Mouse (Mus musculus) midbrain, embryonic 13.5 days (tissue): ENCODE results near the gene Zcwpw1. TPM values are rescaled to one million over a fixed set of nuclear protein-coding genes. Genes with fewer than 3 reads are reported as not detected.

ENCODE experiments used
- ATAC-seq: fragments of 200-750 bp; cut with Nextera tagmentation; 2 replicates; pipeline ENCODE4 v1.8.0; 2017; ENCODE audit warnings: mild to moderate bottlenecking, moderate TSS enrichment, moderate library complexity
- H3K27ac ChIP-seq: fragments of 300-500 bp; sonication (generic); 2 replicates; pipeline ENCODE4 v1.5.1; 2015; ENCODE audit warnings: inconsistent platforms, mild to moderate bottlenecking, moderate library complexity
- H3K27me3 ChIP-seq: fragments of 300-500 bp; sonication (generic); 2 replicates; pipeline ENCODE4 v1.6.1; 2015; ENCODE audit warnings: mild to moderate bottlenecking, inconsistent platforms
- H3K36me3 ChIP-seq: fragments of 300-500 bp; sonication (generic); 2 replicates; pipeline ENCODE4 v1.6.1; 2015; ENCODE audit warnings: mild to moderate bottlenecking, inconsistent platforms
- H3K4me1 ChIP-seq: fragments of 300-500 bp; sonication (generic); replicated peaks from 2 replicates; pipeline ENCODE4 v1.6.1; 2015; ENCODE audit warnings: inconsistent platforms
- H3K4me2 ChIP-seq: fragments of 300-500 bp; sonication (generic); replicated peaks from 2 replicates; pipeline ENCODE4 v1.6.1; 2015; ENCODE audit warnings: moderate library complexity, mild to moderate bottlenecking, inconsistent platforms
- H3K4me3 ChIP-seq: fragments of 300-500 bp; sonication (generic); replicated peaks from 2 replicates; pipeline ENCODE4 v1.5.1; 2015; ENCODE audit warnings: mild to moderate bottlenecking, inconsistent platforms
- H3K9ac ChIP-seq: fragments of 300-500 bp; sonication (generic); replicated peaks from 2 replicates; pipeline ENCODE4 v1.6.1; 2015; ENCODE audit warnings: mild to moderate bottlenecking, inconsistent platforms
- H3K9me3 ChIP-seq: fragments of 300-500 bp; sonication (generic); 2 replicates; pipeline ENCODE4 v1.6.1; 2016; ENCODE audit warnings: mild to moderate bottlenecking, inconsistent platforms
- WGBS: fragments of 180-500 bp; shearing (Covaris S2); methylation state at CpG from one replicate; pipeline ENCODE4 v1.1.7; 2015; 5-methylcytosine and 5-hydroxymethylcytosine counted together
- polyA plus RNA-seq: library from polyadenylated mRNA; unstranded; fragments of >200 nt; fragmentation: Nextera tagmentation; extraction: Ambion mirVana; gene quantifications from 2 replicates; pipeline ENCODE4 v1.2.1, GENCODE M21; 2015

Zcwpw1 gene
- polyA plus RNA-seq, 1 experiment from 2014 or later, result 12.0 TPM

- peaks cover 38% of the 10 kb centered on the region for H3K36me3 ChIP-seq
- H3K9me3 ChIP-seq, result no peaks in the 10 kb centered on the region
- H3K4me1 ChIP-seq, result peaks cover 22% of the 10 kb centered on the region
- H3K4me3 ChIP-seq, result no peak overlapping the region
- peak; percentile 52; the same call in 1 of the 2 replicates for ATAC-seq
- H3K4me2 ChIP-seq, result 0 out of 2 replicates have a peak overlapping the region, but pooled peaks have one; percentile 20
- H3K27me3 ChIP-seq, result no peaks in the 10 kb centered on the region
- H3K9ac ChIP-seq, result peak overlapping the region; percentile 28; the same call in 1 of the 2 replicates
- H3K27ac ChIP-seq, result no peak overlapping the region
- 77% methylated on average over 6 of the region's 6 CpGs for WGBS
These were observed 29.7 kb upstream of the Zcwpw1 start for GRCm38 (mm10) chr5:137757887-137758286.

- no peak for ATAC-seq
- peaks cover 22% of the 10 kb centered on the region for H3K4me1 ChIP-seq
- H3K36me3 ChIP-seq, result peaks cover 26% of the 10 kb centered on the region
- no peak overlapping the region for H3K4me2 ChIP-seq
- no peaks in the 10 kb centered on the region for H3K9me3 ChIP-seq
- H3K4me3 ChIP-seq, result no peak overlapping the region
- peak overlapping the region; percentile 44; the same call in 1 of the 2 replicates for H3K9ac ChIP-seq
- H3K27ac ChIP-seq, result peak overlapping the region; percentile 53
- no peaks in the 10 kb centered on the region for H3K27me3 ChIP-seq
- WGBS, result 90% methylated on average over 19 of the region's 19 CpGs
These were observed 28.6 kb upstream of the Zcwpw1 start for GRCm38 (mm10) chr5:137758921-137759534.

DNA sequence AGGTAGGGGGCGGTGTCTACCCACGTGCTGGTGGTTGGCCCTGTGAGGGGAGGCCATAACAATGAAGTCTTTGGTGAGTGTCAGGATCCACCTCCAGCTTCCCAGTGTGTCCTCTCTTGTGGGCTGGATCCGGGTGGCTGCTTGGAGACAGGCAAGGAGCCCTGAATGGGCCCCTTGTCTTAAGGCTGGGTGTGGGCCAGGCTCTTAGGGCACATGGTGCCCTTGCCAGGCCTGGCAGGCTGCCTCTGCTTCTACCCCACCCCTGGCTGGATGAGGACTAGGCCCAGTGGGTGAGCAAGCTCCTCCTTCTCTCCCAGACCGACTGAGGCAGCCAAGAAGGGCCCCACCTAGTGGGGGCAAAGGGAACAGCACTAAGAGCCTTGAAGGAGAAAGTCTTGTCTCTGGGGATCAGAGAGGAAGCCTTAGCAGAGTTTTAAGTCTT lies 27.6 kb upstream of the Zcwpw1 start:
- Histone ChIP-seq H3K9me3 (no peaks in the 10 kb centered on the region), H3K4me3 (no peak overlapping the region), H3K4me2 (no peak overlapping the region), H3K27ac (peak overlapping the region; percentile 37; the same call in 1 of the 2 replicates), H3K4me1 (peaks cover 28% of the 10 kb centered on the region), H3K36me3 (peaks cover 22% of the 10 kb centered on the region), H3K9ac (no peak overlapping the region), H3K27me3 (no peaks in the 10 kb centered on the region)
- peak; percentile 85 for ATAC-seq
- WGBS, result 25% methylated on average over 4 of the region's 4 CpGs

DNA sequence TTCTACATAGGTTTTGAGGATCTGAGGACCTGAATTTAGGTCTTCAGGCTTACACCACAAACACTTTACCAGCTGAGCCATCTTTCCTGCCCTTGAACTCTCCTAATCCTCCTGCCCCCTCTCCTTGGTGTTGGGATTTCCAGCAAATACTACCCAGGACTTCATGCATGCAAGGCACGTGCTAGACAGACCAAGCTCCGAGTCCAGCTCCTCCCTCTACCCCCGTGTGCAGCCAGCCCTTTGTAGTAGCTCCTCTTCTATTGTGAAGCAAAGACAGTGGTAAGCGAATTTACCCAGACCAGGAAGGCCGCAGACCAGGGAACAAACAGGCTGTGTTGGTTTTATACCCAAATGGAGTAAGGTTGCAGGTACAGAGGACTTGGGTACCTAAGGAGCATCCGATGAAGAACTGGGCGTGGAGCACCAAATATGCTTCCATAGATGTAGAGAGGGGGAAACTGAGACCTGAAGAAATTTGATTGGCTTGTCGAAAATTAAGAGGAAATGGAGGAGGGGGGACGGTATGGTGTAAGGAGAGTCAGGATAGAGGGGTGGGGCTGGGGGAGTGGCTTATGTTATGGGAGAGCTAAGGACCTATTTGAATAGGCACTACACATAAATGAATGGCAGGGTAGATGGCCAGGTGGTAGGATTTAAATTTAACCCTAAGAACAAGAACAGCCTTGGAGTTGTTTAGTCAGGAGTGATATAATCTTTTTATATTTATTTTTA lies 22.8 kb upstream of the Zcwpw1 start:
- no peaks in the 10 kb centered on the region for H3K36me3 ChIP-seq
- no peak overlapping the region for H3K9ac ChIP-seq
- peaks cover 20% of the 10 kb centered on the region for H3K4me1 ChIP-seq
- no peaks in the 10 kb centered on the region for H3K27me3 ChIP-seq
- WGBS, result 45% methylated on average over 9 of the region's 9 CpGs
- H3K4me2 ChIP-seq, result no peak overlapping the region
- H3K9me3 ChIP-seq, result peaks cover 3% of the 10 kb centered on the region; the same call in 1 of the 2 replicates
- peak overlapping the region; percentile 30; the same call in 1 of the 2 replicates for H3K27ac ChIP-seq
- ATAC-seq, result no peak
- no peak overlapping the region for H3K4me3 ChIP-seq

DNA sequence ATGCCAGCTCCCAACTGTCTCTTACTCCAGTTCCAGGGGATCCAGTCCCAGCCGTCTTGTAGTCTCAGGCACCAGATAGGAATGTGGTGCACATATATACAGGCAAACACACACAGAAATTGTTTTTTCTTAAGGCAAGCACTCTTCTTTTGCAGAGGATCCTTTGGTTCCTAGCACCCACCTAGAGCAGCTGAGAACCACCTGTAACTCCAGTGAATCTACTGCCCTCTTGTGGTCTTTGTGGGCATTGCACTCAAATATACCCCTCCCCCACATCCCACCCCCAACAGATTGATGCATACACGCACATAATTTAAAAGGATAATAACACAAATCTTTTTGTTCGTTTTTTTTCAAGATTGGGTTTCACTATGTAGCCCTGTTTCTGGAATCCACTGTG lies 21.3 kb upstream of the Zcwpw1 start:
- no peak for ATAC-seq
- no peak overlapping the region for H3K4me2 ChIP-seq
- no peaks in the 10 kb centered on the region for H3K27me3 ChIP-seq
- H3K4me1 ChIP-seq, result peaks cover 17% of the 10 kb centered on the region
- no peak overlapping the region for H3K9ac ChIP-seq
- 73% methylated on average over 3 of the region's 3 CpGs for WGBS
- no peak overlapping the region for H3K4me3 ChIP-seq
- no peaks in the 10 kb centered on the region for H3K36me3 ChIP-seq
- no peak overlapping the region for H3K27ac ChIP-seq
- H3K9me3 ChIP-seq, result peaks cover 3% of the 10 kb centered on the region; the same call in 1 of the 2 replicates

DNA sequence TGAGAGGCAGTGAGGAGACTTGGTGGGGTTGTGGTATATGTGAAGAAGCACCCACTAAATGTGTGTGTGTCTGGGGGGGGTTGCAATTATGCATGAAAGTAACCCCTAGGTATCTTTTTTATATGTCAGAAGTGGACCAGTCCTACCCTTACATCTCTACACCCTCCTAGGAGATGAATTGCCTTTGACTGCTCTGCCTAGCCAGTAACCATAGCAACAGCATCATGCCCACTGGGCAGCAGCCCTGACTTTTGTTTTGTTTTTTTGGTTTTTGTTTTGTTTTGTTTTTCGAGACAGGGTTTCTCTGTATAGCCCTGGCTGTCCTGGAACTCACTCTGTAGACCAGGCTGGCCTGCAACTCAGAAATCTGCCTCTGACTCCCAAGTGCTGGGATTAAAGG lies 19.1 kb upstream of the Zcwpw1 start:
- H3K27ac ChIP-seq, result peak overlapping the region; percentile 54; the same call in 1 of the 2 replicates
- no peak overlapping the region for H3K4me3 ChIP-seq
- no peak overlapping the region; the same call in 1 of the 2 replicates for H3K9ac ChIP-seq
- H3K36me3 ChIP-seq, result no peaks in the 10 kb centered on the region
- H3K9me3 ChIP-seq, result peaks cover 3% of the 10 kb centered on the region; the same call in 1 of the 2 replicates
- H3K4me2 ChIP-seq, result no peak overlapping the region
- ATAC-seq, result peak; percentile 37; the same call in 1 of the 2 replicates
- no peaks in the 10 kb centered on the region for H3K27me3 ChIP-seq
- WGBS, result 28% methylated on average over 1 of the region's 1 CpGs
- H3K4me1 ChIP-seq, result peaks cover 17% of the 10 kb centered on the region

GRCm38 (mm10) chr5:137770709-137771108 lies 16.9 kb upstream of the Zcwpw1 start:
- 49% methylated on average over 2 of the region's 2 CpGs for WGBS

DNA sequence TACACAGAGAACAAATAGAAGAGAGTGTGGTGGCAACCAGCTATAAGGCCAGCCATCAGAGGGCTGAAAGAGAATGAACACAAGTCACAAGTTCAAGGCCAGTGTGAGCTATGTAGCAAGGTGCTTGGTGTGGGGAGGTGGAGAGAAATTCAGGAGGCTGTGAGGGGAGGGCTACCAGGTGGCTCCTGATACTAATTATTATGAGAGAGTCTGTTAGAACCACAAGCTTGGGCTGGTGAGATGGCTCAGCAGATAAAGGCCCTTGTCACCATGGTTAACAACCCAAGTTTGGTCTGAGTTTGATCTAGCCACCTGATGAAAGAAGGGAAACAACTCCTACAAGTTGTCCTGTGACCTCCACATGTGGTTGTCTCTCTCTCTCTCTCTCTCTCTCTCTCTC lies 14.8 kb upstream of the Zcwpw1 start:
- Histone ChIP-seq H3K27me3 (no peaks in the 10 kb centered on the region), H3K36me3 (no peaks in the 10 kb centered on the region), H3K4me2 (no peak overlapping the region), H3K27ac (no peak overlapping the region), H3K9me3 (no peaks in the 10 kb centered on the region), H3K4me3 (no peak overlapping the region), H3K4me1 (peaks cover 10% of the 10 kb centered on the region), H3K9ac (no peak overlapping the region)
- no peak for ATAC-seq

More at GRCm38 (mm10) chr5:137770709-137771108, 16.9 kb upstream of the Zcwpw1 start:
- no peaks in the 10 kb centered on the region for H3K36me3 ChIP-seq
- H3K4me1 ChIP-seq, result peaks cover 11% of the 10 kb centered on the region
- 0 out of 2 replicates have a peak, but pooled peaks have one; percentile 20 for ATAC-seq
- peaks cover 3% of the 10 kb centered on the region; the same call in 1 of the 2 replicates for H3K9me3 ChIP-seq
- H3K4me3 ChIP-seq, result no peak overlapping the region
- no peak overlapping the region for H3K4me2 ChIP-seq
- H3K27me3 ChIP-seq, result no peaks in the 10 kb centered on the region
- no peak overlapping the region for H3K27ac ChIP-seq
- no peak overlapping the region for H3K9ac ChIP-seq

DNA sequence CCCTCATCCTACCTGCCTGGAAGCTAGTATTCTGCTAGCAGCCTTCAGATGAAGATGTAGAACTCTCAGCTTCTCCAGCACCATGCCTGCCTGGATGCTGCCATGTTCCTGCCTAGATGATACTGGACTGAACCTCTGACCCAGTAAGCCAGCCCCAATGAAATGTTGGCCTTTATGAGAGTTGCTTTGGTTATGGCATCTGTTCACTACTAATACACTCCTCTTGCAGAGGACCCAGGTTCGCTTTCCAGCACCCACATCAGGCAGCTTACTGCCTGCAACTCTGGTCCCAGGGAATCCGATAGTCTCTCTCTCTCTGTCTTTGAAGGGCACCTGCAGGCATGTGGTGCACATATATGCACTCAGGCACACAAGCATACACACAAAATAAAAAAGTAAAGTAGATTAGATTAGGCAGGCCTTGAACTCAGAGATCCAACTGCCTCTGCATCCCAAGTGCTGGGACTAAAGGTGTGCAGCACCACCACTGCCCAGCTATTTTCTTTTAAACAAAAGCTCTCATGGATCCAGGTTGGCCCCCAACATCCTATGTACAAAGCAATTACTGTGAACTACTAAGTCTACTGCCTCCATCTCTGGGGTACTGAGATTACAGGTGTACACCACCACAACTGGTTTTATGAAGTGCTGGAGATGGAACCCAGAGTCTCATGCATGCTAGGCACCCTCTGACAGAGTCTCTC lies 11.9 kb upstream of the Zcwpw1 start:
- H3K36me3 ChIP-seq, result peaks cover 8% of the 10 kb centered on the region
- H3K27me3 ChIP-seq, result no peaks in the 10 kb centered on the region
- no peak overlapping the region for H3K9ac ChIP-seq
- H3K9me3 ChIP-seq, result no peaks in the 10 kb centered on the region
- no peak for ATAC-seq
- H3K27ac ChIP-seq, result no peak overlapping the region
- H3K4me2 ChIP-seq, result no peak overlapping the region
- H3K4me1 ChIP-seq, result peaks cover 14% of the 10 kb centered on the region
- 87% methylated on average over 2 of the region's 2 CpGs for WGBS
- no peak overlapping the region for H3K4me3 ChIP-seq

DNA sequence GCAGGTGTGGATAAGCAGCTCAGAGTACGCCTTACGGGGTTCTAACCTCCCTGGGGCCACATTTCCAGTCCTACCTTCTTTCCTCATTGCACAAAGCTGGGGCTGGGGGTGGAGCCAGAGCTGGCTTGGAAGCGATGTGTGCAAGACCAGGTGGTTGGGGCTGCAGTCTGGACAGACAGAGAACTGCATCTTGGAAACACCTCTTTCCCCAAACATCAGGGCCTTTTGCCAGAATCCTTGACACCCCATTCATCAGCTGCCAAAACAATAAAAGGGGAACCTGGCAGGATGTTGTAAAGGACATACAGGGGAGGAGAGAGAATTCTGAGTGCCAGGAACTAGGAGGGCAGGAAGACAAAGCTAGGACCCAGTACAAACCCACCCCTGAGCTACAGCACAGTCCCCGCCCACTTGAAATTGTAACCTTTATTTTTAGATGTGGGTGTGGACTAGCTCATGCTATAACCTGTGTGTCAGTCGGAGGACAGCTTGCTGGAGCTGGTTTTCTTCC lies 11.1 kb upstream of the Zcwpw1 start:
- no peaks in the 10 kb centered on the region for H3K27me3 ChIP-seq
- no peak overlapping the region for H3K4me3 ChIP-seq
- no peak overlapping the region for H3K4me2 ChIP-seq
- H3K4me1 ChIP-seq, result peaks cover 21% of the 10 kb centered on the region
- 54% methylated on average over 5 of the region's 5 CpGs for WGBS
- no peak overlapping the region for H3K27ac ChIP-seq
- no peaks in the 10 kb centered on the region for H3K9me3 ChIP-seq
- ATAC-seq, result no peak
- peaks cover 15% of the 10 kb centered on the region for H3K36me3 ChIP-seq
- H3K9ac ChIP-seq, result no peak overlapping the region

DNA sequence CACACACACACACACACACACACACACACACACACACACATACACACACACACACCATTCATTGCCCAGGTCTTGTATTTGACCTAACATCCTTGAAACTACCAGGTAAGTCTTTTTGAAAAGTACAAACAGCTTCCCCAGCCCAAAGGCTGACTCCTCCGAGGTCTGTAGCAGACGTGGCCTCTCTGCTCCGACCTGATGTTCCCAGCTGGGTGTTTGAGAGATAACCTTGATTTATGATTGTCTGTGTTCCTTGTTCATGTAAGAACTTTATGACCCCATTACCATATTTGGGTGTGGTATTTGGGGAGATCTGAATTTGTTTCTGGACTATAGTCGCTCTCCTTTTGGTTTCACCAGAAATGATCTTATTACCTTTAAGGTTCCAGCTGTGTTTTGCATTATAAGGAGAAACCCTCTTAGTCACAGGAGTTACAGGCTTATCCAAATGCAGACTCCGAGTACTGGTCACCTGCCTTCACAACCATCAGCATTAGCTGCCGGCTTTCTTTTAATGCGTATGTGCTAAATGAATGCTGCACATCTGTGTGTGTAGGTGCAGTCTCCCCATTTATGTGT lies 10.2 kb upstream of the Zcwpw1 start:
- no peak overlapping the region for H3K4me3 ChIP-seq
- H3K4me2 ChIP-seq, result no peak overlapping the region
- H3K27me3 ChIP-seq, result no peaks in the 10 kb centered on the region
- ATAC-seq, result no peak
- 88% methylated on average over 7 of the region's 7 CpGs for whole genome bisulfite sequencing
- peaks cover 29% of the 10 kb centered on the region for H3K4me1 ChIP-seq
- no peaks in the 10 kb centered on the region for H3K9me3 ChIP-seq
- no peak overlapping the region for H3K9ac ChIP-seq
- no peak overlapping the region for H3K27ac ChIP-seq
- peaks cover 24% of the 10 kb centered on the region for H3K36me3 ChIP-seq
